Mouse (Mus musculus) layer of hippocampus, adult 9-10 months (tissue): Measurements from ENCODE around the gene Tiam1.

Experiments used
- DNase-seq: peaks from one replicate; pipeline ENCODE4 v3.0.0; 2022; ENCODE audit warnings: low spot score

Gene Tiam1

DNA sequence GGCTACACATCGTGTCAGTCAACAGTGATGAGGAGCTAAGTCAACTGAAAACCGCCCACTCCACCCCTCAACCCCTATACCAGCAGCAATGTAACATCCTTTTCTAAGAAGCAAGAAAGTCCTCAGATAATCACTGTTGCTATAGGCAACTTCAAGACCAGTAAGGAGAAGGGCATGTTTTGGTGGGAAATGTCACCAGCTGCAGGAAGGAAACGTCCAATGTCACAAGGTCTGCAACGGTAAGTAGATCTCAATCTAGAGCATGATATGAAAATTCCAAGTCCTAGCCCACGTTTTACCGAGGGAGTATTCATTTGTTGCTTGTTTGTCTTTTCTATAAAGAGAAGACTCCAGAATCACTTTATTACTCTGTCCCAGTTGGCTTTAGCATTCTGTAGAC, 95.7 kb downstream of the Tiam1 start:
- no peak for DNase-seq

DNA sequence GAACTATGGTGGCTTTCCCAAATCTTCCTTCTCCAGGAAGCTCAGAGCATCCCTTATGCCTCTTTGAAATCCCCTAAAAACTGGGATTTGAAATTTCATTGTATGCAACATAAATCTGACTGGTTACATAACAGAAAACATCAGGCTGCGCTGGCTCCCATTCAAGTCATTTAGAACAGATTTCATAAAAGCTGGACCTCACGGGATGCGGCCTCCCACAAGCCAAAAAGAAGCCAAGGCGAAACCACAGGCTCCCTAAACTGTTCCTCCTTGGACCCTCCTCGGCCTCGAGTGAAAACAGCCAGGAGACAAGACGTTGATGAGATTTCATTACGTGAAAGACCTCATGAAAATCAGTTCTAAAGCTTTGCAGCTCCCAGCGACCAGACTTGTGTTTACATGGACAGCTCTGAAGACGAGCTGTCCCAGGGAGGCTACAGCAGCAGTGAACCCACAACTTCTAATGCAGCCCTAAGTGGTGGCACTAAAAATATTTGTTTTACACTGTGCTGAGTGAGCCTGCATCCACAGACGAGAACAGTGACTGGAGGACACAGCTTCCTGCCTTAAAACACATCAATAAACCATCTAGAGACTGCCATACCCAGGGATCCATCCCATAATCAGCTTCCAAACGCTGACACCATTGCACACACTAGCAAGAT, 96.9 kb downstream of the Tiam1 start:
- no peak for DNase-seq

DNA sequence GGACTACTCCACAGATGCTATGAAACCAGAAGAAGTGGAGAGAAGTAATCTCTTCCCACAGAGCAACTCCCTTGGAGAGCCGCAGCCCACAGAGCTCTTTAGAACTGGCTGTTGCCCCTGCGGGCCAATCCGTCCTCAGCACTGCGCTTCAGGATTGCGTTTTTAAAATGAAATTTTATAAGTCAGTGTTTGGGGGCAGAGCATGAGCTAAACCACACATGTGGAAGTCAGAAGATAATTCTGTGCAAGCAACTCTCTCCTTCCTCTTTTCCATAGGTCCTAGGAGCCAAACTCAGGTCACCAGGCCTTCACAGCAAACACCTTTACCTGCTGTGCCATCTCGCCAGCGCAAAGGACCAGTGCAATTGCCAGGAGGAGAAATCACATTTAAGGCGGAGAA, 98.0 kb downstream of the Tiam1 start:
- no peak for DNase-seq

DNA sequence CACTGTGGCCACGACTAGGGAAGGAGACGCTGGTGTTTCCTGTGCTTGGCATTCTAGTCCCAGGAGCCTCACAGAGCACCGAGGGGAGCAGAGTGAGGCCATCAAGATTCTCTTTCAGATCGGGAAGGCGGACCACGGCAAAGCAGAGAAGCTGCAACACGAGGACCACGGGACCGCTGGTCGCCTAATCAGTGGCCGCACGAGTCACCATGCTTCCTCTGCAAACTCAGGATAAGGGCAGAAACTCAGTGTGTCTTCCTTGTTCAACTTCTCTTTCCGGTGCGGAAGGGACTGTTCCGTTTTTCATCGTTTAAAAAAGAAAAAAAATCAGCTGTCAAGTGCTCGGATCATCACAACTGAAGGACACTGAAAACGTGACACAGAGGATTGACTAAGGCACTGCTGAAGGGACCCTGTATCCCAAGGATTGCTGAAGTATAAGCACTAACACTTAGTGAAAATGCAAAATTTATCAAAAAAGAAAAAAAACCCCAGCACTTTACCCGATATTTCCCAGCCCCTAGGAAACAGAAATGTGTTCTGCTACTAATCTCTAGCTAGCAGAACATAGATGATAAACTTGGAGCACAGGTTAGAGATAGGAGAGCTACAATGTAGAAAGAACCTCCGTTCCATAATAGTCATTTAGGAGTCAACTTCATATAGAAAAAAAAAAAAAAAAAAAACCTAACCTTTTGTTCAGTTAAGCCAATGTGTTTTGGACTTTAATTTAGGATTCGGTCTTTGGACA, 99.4 kb downstream of the Tiam1 start:
- DNase-seq = no peak

DNA sequence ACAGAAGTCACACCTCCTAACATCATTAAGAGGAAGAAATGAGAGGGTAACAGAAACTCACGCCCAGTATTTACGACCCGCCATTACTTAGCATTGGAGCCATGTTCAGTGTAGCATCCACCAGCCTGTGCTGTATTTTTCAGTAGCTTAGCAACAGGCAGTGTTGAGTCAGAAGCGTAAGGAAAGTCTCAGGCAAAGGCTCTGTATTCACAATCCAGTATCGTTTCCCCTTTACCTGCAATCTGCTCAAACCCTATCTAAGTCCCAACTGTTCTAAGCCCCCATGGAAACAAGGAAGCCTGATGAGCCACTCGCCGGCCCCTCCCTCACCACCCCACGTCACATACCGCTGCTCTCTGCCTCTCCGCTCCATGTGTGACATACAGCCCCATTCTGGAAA, 100.7 kb downstream of the Tiam1 start:
- DNase-seq = no peak

DNA sequence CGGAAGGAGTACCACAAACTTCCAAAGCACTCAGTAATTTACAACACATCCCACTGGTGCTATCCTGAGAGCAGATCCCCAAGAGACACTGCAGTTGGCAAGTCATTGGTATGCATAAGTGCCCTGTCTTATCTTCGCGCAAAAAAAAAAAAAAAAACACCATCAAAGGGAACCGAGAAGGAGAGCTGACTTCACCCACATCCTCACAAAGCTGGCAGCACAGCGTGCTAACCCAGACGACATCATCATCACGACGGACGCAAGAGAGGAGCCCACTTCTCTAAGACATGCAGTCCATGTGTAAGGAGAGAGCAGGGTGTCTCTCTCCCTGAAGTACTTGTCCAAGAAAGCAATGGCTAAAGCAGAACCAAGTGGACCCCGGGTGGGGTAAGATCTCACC, 101.2 kb downstream of the Tiam1 start:
- DNase-seq = no peak

- no peak for DNase-seq
These were observed 102.7 kb downstream of the Tiam1 start for GRCm38 (mm10) chr16:90040771-90041364.

- no peak for DNase-seq
These were observed 107.9 kb downstream of the Tiam1 start for GRCm38 (mm10) chr16:90035595-90036110.

- DNase-seq = no peak
These were observed 113.2 kb downstream of the Tiam1 start for GRCm38 (mm10) chr16:90030355-90030754.

DNA sequence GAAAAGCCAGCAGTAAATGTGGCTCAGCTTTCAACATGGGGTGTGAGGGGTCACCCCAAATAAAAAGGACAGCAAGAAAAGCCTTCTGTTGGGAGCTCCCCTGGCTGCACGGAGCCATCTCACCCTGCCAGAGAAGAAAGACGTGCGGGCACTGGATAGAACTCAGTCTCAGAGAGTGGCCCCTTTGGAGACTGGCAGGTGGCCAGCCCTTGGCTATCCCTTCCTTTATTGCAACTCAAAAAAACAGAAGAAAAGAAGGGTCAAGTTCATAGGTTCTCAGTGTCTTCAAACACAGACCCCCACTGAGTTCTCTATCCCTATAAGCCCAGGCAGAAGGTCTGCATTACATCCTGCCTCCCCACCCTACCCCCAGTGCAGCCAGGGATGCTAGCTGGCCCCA, 115.7 kb downstream of the Tiam1 start:
- DNase-seq = no peak

- no peak for DNase-seq
These were observed 117.9 kb downstream of the Tiam1 start for GRCm38 (mm10) chr16:90025526-90026172.

DNA sequence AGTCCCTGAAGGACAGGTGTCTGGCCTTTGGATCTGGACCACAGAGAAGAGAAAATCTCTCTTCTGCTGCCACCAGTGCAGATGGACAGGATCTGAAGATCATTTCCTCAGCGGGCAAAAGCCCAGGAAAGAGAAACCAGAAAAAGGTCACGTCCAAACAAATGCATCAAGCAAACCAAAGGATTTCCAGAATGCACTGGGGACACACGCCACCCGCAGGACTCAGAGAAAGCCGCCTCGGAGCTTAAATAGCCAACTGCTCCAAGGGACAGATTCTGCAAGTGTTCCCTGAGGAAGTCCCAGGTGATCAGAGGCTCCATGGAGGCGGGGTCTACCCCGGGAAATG, 119.9 kb downstream of the Tiam1 start:
- no peak for DNase-seq

DNA sequence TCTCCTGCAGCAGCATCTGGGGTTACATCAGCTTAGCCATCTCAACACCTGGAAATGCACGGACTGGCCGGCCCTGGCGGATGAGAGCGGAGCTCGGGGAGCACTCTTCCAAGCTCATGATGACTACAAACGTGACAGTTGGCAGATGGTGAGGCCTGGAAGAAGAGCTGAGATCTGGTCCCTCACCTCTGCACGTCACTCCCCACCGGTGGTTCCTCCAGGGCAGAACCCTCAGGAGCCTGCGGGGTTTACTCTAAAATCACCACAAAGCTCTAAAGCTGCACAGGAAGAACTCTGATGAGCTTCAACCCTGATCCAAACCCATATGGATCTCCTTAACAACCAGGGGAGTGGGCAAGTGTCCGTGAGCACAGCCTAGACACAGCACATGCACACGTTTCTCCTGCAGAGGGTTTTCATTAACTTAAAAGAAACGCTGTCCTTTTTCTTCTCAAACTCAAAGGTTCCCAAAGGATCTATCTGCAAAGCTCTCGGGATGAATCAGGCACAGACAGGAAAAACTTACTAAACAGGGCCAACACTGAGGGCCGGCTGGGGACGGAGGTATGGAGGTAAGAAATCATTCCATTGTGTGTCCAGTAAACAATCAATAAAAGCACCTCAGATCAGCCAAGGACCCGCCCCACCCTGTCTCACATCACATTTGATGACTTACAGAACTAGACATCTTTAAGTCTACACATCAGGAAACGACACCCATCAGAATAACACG, 120.5 kb downstream of the Tiam1 start:
- DNase-seq = no peak

GRCm38 (mm10) chr16:90016046-90016445, 127.5 kb downstream of the Tiam1 start:
- no peak for DNase-seq

- no peak for DNase-seq
These were observed 129.0 kb downstream of the Tiam1 start for GRCm38 (mm10) chr16:90014596-90014995.

DNA sequence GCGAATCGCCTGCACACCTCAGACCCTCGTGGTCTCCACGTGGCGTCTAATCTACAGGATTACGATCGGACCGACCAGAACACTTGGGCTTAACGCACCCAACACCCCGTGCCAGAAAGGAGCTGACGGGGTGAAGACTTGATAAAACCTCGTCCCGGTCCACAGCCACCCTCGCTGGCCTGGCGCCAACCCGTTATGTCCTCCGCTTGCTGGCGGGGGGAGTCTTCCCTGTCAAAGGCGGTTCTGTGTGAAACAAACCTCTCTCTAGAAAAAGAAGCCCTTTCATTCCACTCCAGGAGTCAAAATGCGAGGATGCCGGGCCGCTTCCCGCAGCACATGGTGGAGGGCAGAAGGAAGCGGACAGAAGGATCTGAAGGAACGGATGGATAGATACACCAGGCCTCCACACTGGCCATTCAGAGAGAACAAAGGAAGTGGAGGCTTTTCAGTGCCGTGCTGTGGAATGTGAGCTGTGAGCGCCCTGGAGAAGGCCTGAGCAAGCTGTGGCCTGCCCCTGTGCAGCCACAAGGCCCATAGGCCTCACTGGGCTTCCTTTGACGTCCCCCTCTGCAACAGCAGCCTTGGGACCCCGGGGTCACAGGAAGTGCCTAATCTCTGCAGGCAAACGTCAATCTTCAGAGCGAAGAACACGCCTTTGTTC, 131.9 kb downstream of the Tiam1 start:
- no peak for DNase-seq

DNA sequence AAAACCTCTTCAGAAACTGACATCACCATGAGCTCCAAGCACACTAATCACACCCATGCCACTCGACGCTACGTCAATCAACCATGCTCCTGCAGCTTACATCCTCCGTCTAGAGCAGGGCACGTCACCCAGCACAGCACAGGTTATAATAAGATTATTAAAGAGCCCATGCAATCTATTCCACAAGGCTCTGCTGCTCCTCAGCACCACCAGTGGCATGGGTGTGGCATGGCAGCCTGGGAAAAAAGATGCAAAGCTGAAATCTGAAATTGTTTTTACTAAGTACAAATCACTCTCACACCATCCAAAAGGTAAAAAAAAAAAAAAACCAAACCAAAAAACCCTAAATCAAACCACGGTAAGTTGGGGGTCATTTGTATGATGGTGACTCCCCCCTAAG, 135.1 kb downstream of the Tiam1 start:
- no peak for DNase-seq

GRCm38 (mm10) chr16:90007391-90007977, 136.1 kb downstream of the Tiam1 start:
- DNase-seq = no peak

GRCm38 (mm10) chr16:90003556-90003955, 140.0 kb downstream of the Tiam1 start:
- no peak for DNase-seq

DNA sequence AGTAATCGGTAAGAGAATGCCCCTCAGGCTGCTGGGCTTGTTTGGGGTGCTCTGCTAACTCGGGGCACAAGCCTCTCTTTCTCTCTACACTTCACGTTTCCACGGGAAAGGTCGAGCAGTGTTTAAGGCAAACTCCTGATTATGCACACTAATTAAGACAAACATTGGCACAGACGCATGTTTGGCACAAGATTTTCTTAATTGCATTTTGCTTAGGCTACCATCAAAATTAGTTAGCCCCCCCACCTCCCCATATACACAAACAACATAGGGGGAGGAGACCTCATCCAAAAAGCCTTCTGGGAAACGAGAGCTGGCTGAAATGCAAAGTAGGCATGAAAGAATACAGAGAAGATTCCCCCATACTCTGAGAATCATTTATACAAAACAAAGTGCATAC, 148.4 kb downstream of the Tiam1 start:
- DNase-seq = no peak
